Mouse (Mus musculus) MEL (cell line): ENCODE data around the gene Palm3. TPM values are rescaled to one million over a fixed set of nuclear protein-coding genes. Genes with fewer than 3 reads are reported as not detected.
A peak's percentile ranks its signal among the peaks of the same experiment; 100 is the strongest.

Experiments used
- DNase-seq: peaks from one replicate; pipeline ENCODE4 v3.0.0; 2011; ENCODE audit warnings: low read depth, low spot score
- H3K27ac ChIP-seq: 2 replicates; pipeline ENCODE4 v1.5.1; 2012; ENCODE audit warnings: low read depth, mild to moderate bottlenecking, control low read depth, low read length, moderate library complexity; ENCODE audit not compliant: control insufficient read depth
- H3K27me3 ChIP-seq, 2 experiments: fragments of 150-350 bp in 1 of 2; sonication (generic) in 1 of 2; 2 replicates each; pipeline ENCODE4 v1.6.1; 2012; ENCODE audit warnings: low read length in 2 of 2, mild to moderate bottlenecking in 2 of 2, improper control_type of control experiment in 1 of 2, moderate library complexity in 1 of 2; ENCODE audit not compliant: insufficient read depth in 2 of 2, control insufficient read depth in 1 of 2
- H3K36me3 ChIP-seq, 2 experiments: 2 replicates each; pipeline ENCODE4 v1.6.1; 2012 to 2014; ENCODE audit warnings: low read length in 2 of 2, improper control_type of control experiment in 1 of 2, inconsistent platforms in 1 of 2, mild to moderate bottlenecking in 1 of 2; ENCODE audit not compliant: insufficient read depth in 2 of 2, control insufficient read depth in 1 of 2
- H3K4me1 ChIP-seq, 2 experiments: fragments of 150-350 bp in 1 of 2; sonication (generic) in 1 of 2; 2 replicates each; pipeline ENCODE4 v1.6.1; 2012; ENCODE audit warnings: low read length in 2 of 2, improper control_type of control experiment in 1 of 2, mild to moderate bottlenecking in 1 of 2; ENCODE audit not compliant: insufficient read depth in 2 of 2, control insufficient read depth in 1 of 2
- H3K4me3 ChIP-seq, 2 experiments: fragments of 150-350 bp in 1 of 2; sonication (generic) in 1 of 2; 2 replicates each; pipeline ENCODE4 v1.5.1; 2012; ENCODE audit warnings: low read depth in 2 of 2, low read length in 2 of 2, mild to moderate bottlenecking in 2 of 2, moderate library complexity in 2 of 2, control low read depth in 1 of 2, improper control_type of control experiment in 1 of 2; ENCODE audit not compliant: control insufficient read depth in 1 of 2, insufficient read depth in 1 of 2
- H3K79me2 ChIP-seq: 2 replicates; pipeline ENCODE4 v1.6.1; 2012; ENCODE audit warnings: mild to moderate bottlenecking, low read length, moderate library complexity; ENCODE audit not compliant: control insufficient read depth, poor library complexity, insufficient read depth
- H3K9ac ChIP-seq: 2 replicates; pipeline ENCODE4 v1.6.1; 2012; ENCODE audit warnings: low read depth, mild to moderate bottlenecking, control low read depth, low read length, moderate library complexity; ENCODE audit not compliant: control insufficient read depth, poor library complexity, severe bottlenecking
- H3K9me3 ChIP-seq: fragments of 150-350 bp; sonication (generic); replicated peaks from 2 replicates; pipeline ENCODE4 v1.6.1; 2012; ENCODE audit warnings: mild to moderate bottlenecking, low read length, improper control_type of control experiment, moderate library complexity; ENCODE audit not compliant: insufficient read depth
- BHLHE40 ChIP-seq: IDR thresholded peaks from 2 replicates; pipeline ENCODE4 v1.6.1; 2012; ENCODE audit warnings: low read depth, mild to moderate bottlenecking, inconsistent platforms, low read length, improper control_type of control experiment, borderline replicate concordance
- CHD2 ChIP-seq: IDR thresholded peaks from 2 replicates; pipeline ENCODE4 v1.6.1; 2011; ENCODE audit warnings: low read length, improper control_type of control experiment
- CTCF ChIP-seq, 3 experiments: IDR thresholded peaks in 2 of 3; conservative IDR thresholded peaks in 1 of 3; 2 replicates each; pipeline ENCODE4 v1.5.1; 2011 to 2012; ENCODE audit warnings: low read length in 3 of 3, low read depth in 2 of 3, mild to moderate bottlenecking in 2 of 3, improper control_type of control experiment in 1 of 3, inconsistent platforms in 1 of 3, mixed read lengths in 1 of 3, moderate library complexity in 1 of 3; ENCODE audit not compliant: control insufficient read depth in 1 of 3, insufficient read depth in 1 of 3, poor library complexity in 1 of 3, severe bottlenecking in 1 of 3
- HCFC1 ChIP-seq: IDR thresholded peaks from 2 replicates; pipeline ENCODE4 v1.6.1; 2012; ENCODE audit warnings: low read depth, mild to moderate bottlenecking, inconsistent platforms, low read length, improper control_type of control experiment, moderate library complexity
- JUND ChIP-seq: IDR thresholded peaks from 2 replicates; pipeline ENCODE4 v1.6.1; 2011; ENCODE audit warnings: low read depth, mild to moderate bottlenecking, improper control_type of control experiment, low read length
- KAT2A ChIP-seq: conservative IDR thresholded peaks from 2 replicates; pipeline ENCODE4 v1.6.1; 2012; ENCODE audit warnings: low read depth, low read length, improper control_type of control experiment, inconsistent platforms
- MAX ChIP-seq: IDR thresholded peaks from 2 replicates; pipeline ENCODE4 v1.6.1; 2011; ENCODE audit warnings: low read length, improper control_type of control experiment
- MAZ ChIP-seq: IDR thresholded peaks from 2 replicates; pipeline ENCODE4 v1.6.1; 2012; ENCODE audit warnings: low read depth, mild to moderate bottlenecking, inconsistent platforms, low read length, improper control_type of control experiment
- MEF2A ChIP-seq: IDR thresholded peaks from 2 replicates; pipeline ENCODE4 v1.6.1; 2014; ENCODE audit warnings: low read depth, mild to moderate bottlenecking, inconsistent platforms, low read length, improper control_type of control experiment; ENCODE audit not compliant: poor library complexity, insufficient replicate concordance, severe bottlenecking; ENCODE audit errors: extremely low read depth
- MYC ChIP-seq: IDR thresholded peaks from 2 replicates; pipeline ENCODE4 v1.6.1; 2011; ENCODE audit warnings: low read depth, mild to moderate bottlenecking, low read length, improper control_type of control experiment, moderate library complexity
- NELFE ChIP-seq: IDR thresholded peaks from 2 replicates; pipeline ENCODE4 v1.6.1; 2011; ENCODE audit warnings: low read depth, low read length, improper control_type of control experiment
- POLR2AphosphoS2 ChIP-seq: IDR thresholded peaks from 2 replicates; pipeline ENCODE4 v1.6.1; 2011; ENCODE audit warnings: low read length, improper control_type of control experiment
- POLR2AphosphoS5 ChIP-seq: IDR thresholded peaks from 2 replicates; pipeline ENCODE4 v1.6.1; 2012; ENCODE audit warnings: low read depth, borderline replicate concordance, mild to moderate bottlenecking, inconsistent platforms, low read length, moderate library complexity, mixed read lengths
- RCOR1 ChIP-seq: IDR thresholded peaks from 2 replicates; pipeline ENCODE4 v1.6.1; 2012; ENCODE audit warnings: low read depth, mild to moderate bottlenecking, inconsistent platforms, low read length, improper control_type of control experiment
- TBP ChIP-seq: IDR thresholded peaks from 2 replicates; pipeline ENCODE4 v1.8.0; 2011; ENCODE audit warnings: low read depth, low read length, improper control_type of control experiment
- TCF12 ChIP-seq: IDR thresholded peaks from 2 replicates; pipeline ENCODE4 v1.6.1; 2014; ENCODE audit warnings: low read depth, mild to moderate bottlenecking, inconsistent platforms, low read length, improper control_type of control experiment, moderate library complexity
- USF1 ChIP-seq: IDR thresholded peaks from 2 replicates; pipeline ENCODE4 v1.6.1; 2014; ENCODE audit warnings: low read depth, mild to moderate bottlenecking, inconsistent platforms, low read length, improper control_type of control experiment, moderate library complexity
- ZKSCAN1 ChIP-seq: IDR thresholded peaks from 2 replicates; pipeline ENCODE4 v1.6.1; 2012; ENCODE audit warnings: low read depth, mild to moderate bottlenecking, inconsistent platforms, low read length, improper control_type of control experiment, moderate library complexity
- ZMIZ1 ChIP-seq: IDR thresholded peaks from 2 replicates; pipeline ENCODE4 v1.6.1; 2012; ENCODE audit warnings: low read depth, mild to moderate bottlenecking, inconsistent platforms, low read length, improper control_type of control experiment, moderate library complexity
- ZNF384 ChIP-seq: IDR thresholded peaks from 2 replicates; pipeline ENCODE4 v1.6.1; 2012; ENCODE audit warnings: low read depth, mild to moderate bottlenecking, inconsistent platforms, low read length, improper control_type of control experiment
- polyA plus RNA-seq, 2 experiments: library from polyadenylated mRNA; stranded (reverse) in 1 of 2; unstranded in 1 of 2; fragments of >175 nt in 1 of 2; fragments of >200 nt in 1 of 2; gene quantifications; 2 replicates each; pipeline versions ENCODE4 v1.2.1 to v1.2.4; 2012; ENCODE audit warnings: low replicate concordance in 2 of 2, low read depth in 1 of 2; ENCODE audit not compliant: insufficient read length in 2 of 2, insufficient read depth in 1 of 2, missing spikeins in 1 of 2
- total RNA-seq: library from RNA; depleted of rRNA; stranded (reverse); fragments of 300-350 nt; gene quantifications from 2 replicates; pipeline ENCODE4 v1.2.3, GENCODE M21; 2012

Palm3 gene
- total and polyA plus RNA-seq, 3 experiments, result 0.65 to 3.6 TPM; not detected in 1

- no peak within 1 kb of the TSS for H3K9ac ChIP-seq
- H3K36me3 ChIP-seq, result peaks cover 0 to 4% of the 10 kb centered on the region in 2 experiments; a peak in 1 of 4 replicates
- no peak within 1 kb of the TSS for H3K27ac ChIP-seq
- DNase-seq, result no peak
- H3K27me3 ChIP-seq, result no peaks in the 10 kb centered on the region
- H3K4me3 ChIP-seq, result no peak within 1 kb of the TSS
- H3K4me1 ChIP-seq, result peaks cover 0 to 19% of the 10 kb centered on the region in 2 experiments; a peak in 3 of 4 replicates
- H3K9me3 ChIP-seq, result no peaks in the 10 kb centered on the region
- H3K79me2 ChIP-seq, result peaks cover 16% of the 10 kb centered on the region
- TF ChIP-seq KAT2A (no peak), BHLHE40 (no peak)
Measured at GRCm38 (mm10) chr8:84044900-84045299, 23.6 kb downstream of the Palm3 start, which contains the start of gene Rln3. TSS of gene Rln3 (minus strand) at chr8:84045000.

GRCm38 (mm10) chr8:84046505-84046904 is 25.2 kb downstream of the Palm3 start:
- peaks cover 9% of the 10 kb centered on the region for H3K79me2 ChIP-seq
- DNase-seq, result peak; percentile 37
- no peak overlapping the region for H3K4me3 ChIP-seq
- no peaks in the 10 kb centered on the region for H3K27me3 ChIP-seq
- H3K9ac ChIP-seq, result no peak overlapping the region
- H3K36me3 ChIP-seq, result no peaks in the 10 kb centered on the region; a peak in 1 of 4 replicates
- H3K27ac ChIP-seq, result no peak overlapping the region
- H3K9me3 ChIP-seq, result no peaks in the 10 kb centered on the region
- peaks cover 0 to 11% of the 10 kb centered on the region in 2 experiments; a peak in 3 of 4 replicates for H3K4me1 ChIP-seq
- TF ChIP-seq CTCF (IDR thresholded peaks at IDR 0.05 in 2 of 3, conservative IDR thresholded peaks at IDR 0.05 in 1 of 3; ENCODE audit: control insufficient read depth in 1 of 3, insufficient read depth in 1 of 3, low read depth in 2 of 3, low read length in 3 of 3, poor library complexity in 1 of 3, severe bottlenecking in 1 of 3), result peak; percentile 16 to 28 (median 23); a peak in 3 of 6 replicates
- TF ChIP-seq MAZ, result no peak

GRCm38 (mm10) chr8:84048171-84048570 is 26.9 kb downstream of the Palm3 start:
- no peaks in the 10 kb centered on the region for H3K9me3 ChIP-seq
- H3K4me1 ChIP-seq, result peaks cover 4 to 9% of the 10 kb centered on the region in 2 experiments
- H3K27ac ChIP-seq, result no peak overlapping the region
- H3K79me2 ChIP-seq, result no peaks in the 10 kb centered on the region; the same call in 1 of the 2 replicates
- no peak overlapping the region for H3K9ac ChIP-seq
- H3K4me3 ChIP-seq, result no peak overlapping the region
- no peak for DNase-seq
- peaks cover 0 to 2% of the 10 kb centered on the region in 2 experiments; a peak in 1 of 4 replicates for H3K36me3 ChIP-seq
- no peaks in the 10 kb centered on the region for H3K27me3 ChIP-seq
- TF ChIP-seq USF1 (no peak), NELFE (no peak), BHLHE40 (no peak), MYC (no peak), ZKSCAN1 (no peak), ZNF384 (no peak), KAT2A (no peak), TBP (no peak), TCF12 (no peak), ZMIZ1 (no peak), RCOR1 (no peak), MEF2A (no peak), JUND (no peak), POLR2AphosphoS5 (no peak), CHD2 (no peak), MAX (no peak), POLR2AphosphoS2 (no peak), HCFC1 (no peak)
